Mouse (Mus musculus) forebrain, embryonic 12.5 days (tissue): Measurements from ENCODE around the gene Pax3. TPM values are rescaled to one million over a fixed set of nuclear protein-coding genes. Genes with fewer than 3 reads are reported as not detected.

ENCODE experiments used
- ATAC-seq: fragments of 200-750 bp; cut with Nextera tagmentation; 2 replicates; pipeline ENCODE4 v1.8.0; 2017; ENCODE audit warnings: moderate TSS enrichment; ENCODE audit not compliant: low FRiP score
- H3K27ac ChIP-seq: fragments of 300-500 bp; sonication (generic); 2 replicates; pipeline ENCODE4 v1.5.1; 2016; ENCODE audit warnings: mild to moderate bottlenecking
- H3K27me3 ChIP-seq: fragments of 300-500 bp; sonication (generic); 2 replicates; pipeline ENCODE4 v1.6.1; 2016; ENCODE audit warnings: mild to moderate bottlenecking
- H3K36me3 ChIP-seq: fragments of 300-500 bp; sonication (generic); replicated peaks from 2 replicates; pipeline ENCODE4 v1.6.1; 2016; ENCODE audit warnings: mild to moderate bottlenecking
- H3K4me1 ChIP-seq: fragments of 300-500 bp; sonication (generic); 2 replicates; pipeline ENCODE4 v1.6.1; 2016
- H3K4me2 ChIP-seq: fragments of 300-500 bp; sonication (generic); 2 replicates; pipeline ENCODE4 v1.6.1; 2016; ENCODE audit warnings: mild to moderate bottlenecking, moderate library complexity
- H3K4me3 ChIP-seq: fragments of 300-500 bp; sonication (generic); replicated peaks from 2 replicates; pipeline ENCODE4 v1.5.1; 2016; ENCODE audit warnings: mild to moderate bottlenecking
- H3K9ac ChIP-seq: fragments of 300-500 bp; sonication (generic); 2 replicates; pipeline ENCODE4 v1.6.1; 2016; ENCODE audit warnings: mild to moderate bottlenecking
- H3K9me3 ChIP-seq: fragments of 300-500 bp; sonication (generic); 2 replicates; pipeline ENCODE4 v1.6.1; 2016
- WGBS: fragments of 180-500 bp; shearing (Covaris S2); methylation state at CpG from one replicate; pipeline ENCODE4 v1.1.7; 2016; 5-methylcytosine and 5-hydroxymethylcytosine counted together
- polyA plus RNA-seq: library from polyadenylated mRNA; unstranded; fragments of >200 nt; fragmentation: Nextera tagmentation; extraction: Ambion mirVana; gene quantifications from 2 replicates; pipeline ENCODE4 v1.2.1, GENCODE M21; 2016

Gene Pax3
- polyA plus RNA-seq, 1 experiment from 2014 or later, result 3.6 TPM

- Histone ChIP-seq H3K27ac (no peak overlapping the region), H3K9ac (no peak overlapping the region), H3K4me1 (peaks cover 42% of the 10 kb centered on the region), H3K4me3 (peak overlapping the region; percentile 31), H3K9me3 (no peaks in the 10 kb centered on the region), H3K36me3 (no peaks in the 10 kb centered on the region), H3K4me2 (peak overlapping the region; percentile 45), H3K27me3 (peaks cover 97% of the 10 kb centered on the region)
- ATAC-seq, result no peak
- under 1% methylated on average over 42 of the region's 42 CpGs for WGBS
Observed at GRCm38 (mm10) chr1:78195771-78196712, 892 bp downstream of the Pax3 start.

DNA sequence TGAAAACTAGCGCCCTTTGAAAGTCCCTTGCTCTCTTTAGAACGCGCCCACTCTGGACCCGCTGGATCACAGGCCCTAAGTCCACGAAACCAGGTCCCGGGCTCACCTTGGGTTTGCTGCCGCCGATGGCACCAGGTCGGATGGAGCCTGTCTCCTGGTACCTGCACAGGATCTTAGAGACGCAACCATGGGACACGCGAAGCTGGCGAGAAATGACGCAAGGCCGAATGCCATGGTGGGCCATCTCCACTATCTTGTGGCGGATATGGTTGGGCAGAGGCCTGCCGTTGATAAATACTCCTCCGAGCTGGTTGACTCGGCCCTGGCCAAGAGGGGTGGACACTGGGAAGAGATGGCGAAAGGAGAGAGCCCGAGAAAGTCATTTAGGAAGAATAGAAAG lies 1.8 kb downstream of the Pax3 start:
- Histone ChIP-seq H3K27ac (no peak overlapping the region), H3K9ac (no peak overlapping the region), H3K4me2 (no peak overlapping the region; the same call in 1 of the 2 replicates), H3K27me3 (peaks cover 99% of the 10 kb centered on the region), H3K4me3 (peak overlapping the region; percentile 31), H3K36me3 (no peaks in the 10 kb centered on the region), H3K9me3 (no peaks in the 10 kb centered on the region), H3K4me1 (peaks cover 51% of the 10 kb centered on the region)
- WGBS, result 2% methylated on average over 21 of the region's 21 CpGs
- ATAC-seq, result no peak

DNA sequence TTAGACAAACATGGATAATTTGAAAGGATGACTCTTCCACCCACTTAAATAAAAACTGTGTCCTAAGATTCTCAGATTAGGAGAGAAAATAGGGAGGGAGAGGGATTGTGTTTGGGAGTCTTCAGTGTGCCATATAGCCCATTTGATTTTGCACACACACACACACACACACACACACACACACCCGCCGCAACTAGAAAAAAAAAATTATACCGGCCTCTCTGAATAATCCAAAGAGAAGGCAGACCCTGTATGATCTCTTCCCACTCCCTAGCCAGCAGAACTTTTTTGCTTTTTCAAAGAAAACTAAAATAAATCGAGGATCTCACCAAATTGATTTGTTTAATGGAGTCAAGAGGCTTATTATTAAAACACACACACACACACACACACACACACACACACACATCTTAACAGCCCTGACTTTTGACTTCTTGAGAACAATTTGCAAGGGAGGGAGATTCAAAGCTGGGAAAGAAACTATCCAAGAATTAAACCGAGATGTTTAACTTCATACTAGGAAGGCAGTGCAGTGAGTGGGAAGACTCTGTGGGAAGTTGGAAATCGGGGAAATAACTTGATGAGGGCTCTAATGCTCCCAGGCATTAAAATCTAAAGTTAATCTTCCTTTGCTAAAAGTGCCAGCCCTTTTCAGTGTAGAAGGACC lies 2.4 kb downstream of the Pax3 start:
- WGBS, result 3% methylated on average over 6 of the region's 6 CpGs
- no peak for ATAC-seq
- no peak overlapping the region for H3K27ac ChIP-seq
- peak overlapping the region; percentile 31; the same call in 1 of the 2 replicates for H3K4me3 ChIP-seq
- H3K9ac ChIP-seq, result no peak overlapping the region
- H3K27me3 ChIP-seq, result peaks cover 99% of the 10 kb centered on the region
- no peaks in the 10 kb centered on the region for H3K36me3 ChIP-seq
- H3K9me3 ChIP-seq, result no peaks in the 10 kb centered on the region
- H3K4me1 ChIP-seq, result peaks cover 58% of the 10 kb centered on the region
- no peak overlapping the region for H3K4me2 ChIP-seq

DNA sequence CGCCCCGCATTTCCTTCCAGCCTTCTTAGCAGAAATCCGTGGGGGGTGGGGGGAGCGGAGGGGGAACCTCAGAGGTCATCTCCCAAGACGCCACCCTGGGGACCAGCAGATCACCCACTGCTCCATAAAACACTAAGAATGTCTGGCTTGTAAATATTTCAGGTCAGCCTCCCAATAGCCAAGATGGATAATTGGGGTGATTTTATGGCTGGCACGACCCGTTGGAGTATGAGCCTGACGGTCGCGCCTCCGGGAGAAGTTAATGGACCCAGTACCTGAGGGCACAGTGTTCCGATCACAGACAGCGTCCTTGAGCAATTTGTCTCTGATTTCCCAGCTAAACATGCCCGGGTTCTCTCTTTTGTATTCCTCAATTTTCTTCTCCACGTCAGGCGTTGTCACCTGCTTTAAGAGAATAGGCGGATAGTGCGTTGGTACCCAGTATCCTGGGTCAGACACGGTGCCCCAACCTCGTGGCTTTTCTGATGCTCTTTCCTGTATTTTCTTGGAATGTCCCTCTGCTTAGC lies 3.4 kb downstream of the Pax3 start:
- Histone ChIP-seq H3K27ac (no peak overlapping the region), H3K9me3 (no peaks in the 10 kb centered on the region), H3K4me1 (peaks cover 54% of the 10 kb centered on the region), H3K4me2 (peak overlapping the region; percentile 10), H3K36me3 (no peaks in the 10 kb centered on the region), H3K27me3 (peaks cover 97% of the 10 kb centered on the region), H3K9ac (no peak overlapping the region), H3K4me3 (0 out of 2 replicates have a peak overlapping the region, but pooled peaks have one; percentile 1)
- no peak for ATAC-seq
- WGBS, result under 1% methylated on average over 20 of the region's 20 CpGs

DNA sequence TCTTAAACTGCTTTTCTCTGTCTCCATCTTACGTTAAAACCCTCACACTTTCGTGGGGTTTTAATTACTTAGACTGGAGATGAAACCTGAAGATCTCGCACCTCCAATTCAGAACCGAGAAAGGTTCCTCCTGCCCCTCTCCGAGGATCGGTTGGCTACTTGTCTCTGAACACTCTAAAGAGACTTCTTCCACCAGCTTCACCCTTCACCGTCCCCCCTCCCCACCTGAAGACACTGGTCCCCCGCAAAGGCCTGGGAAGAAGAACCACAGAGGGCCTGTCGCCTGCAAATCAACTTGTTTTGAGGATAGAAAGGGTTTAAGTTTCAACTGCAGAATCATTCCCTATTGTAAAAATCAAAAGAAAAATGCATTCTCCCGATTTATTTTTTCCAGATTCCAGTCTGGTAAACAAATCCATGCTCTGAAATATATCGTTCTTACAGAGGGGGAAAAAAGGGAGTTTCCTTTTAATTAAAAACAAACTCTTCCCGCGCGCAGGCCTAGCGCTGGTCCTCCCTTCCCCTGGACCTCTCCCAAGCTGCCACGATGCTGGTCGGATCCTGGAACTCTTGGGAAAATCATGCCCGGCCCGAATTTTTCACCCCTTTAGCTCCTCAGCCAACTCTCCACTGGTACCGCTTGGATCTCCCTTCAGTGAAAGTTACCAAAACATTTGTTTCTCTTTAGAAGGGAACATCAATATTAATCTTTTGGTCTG lies 4.0 kb downstream of the Pax3 start:
- Histone ChIP-seq H3K36me3 (no peaks in the 10 kb centered on the region), H3K4me2 (peak overlapping the region; percentile 10; the same call in 1 of the 2 replicates), H3K27me3 (peaks cover 97% of the 10 kb centered on the region), H3K27ac (no peak overlapping the region), H3K4me1 (peaks cover 49% of the 10 kb centered on the region), H3K9me3 (no peaks in the 10 kb centered on the region), H3K4me3 (no peak overlapping the region), H3K9ac (no peak overlapping the region)
- WGBS, result 1% methylated on average over 20 of the region's 20 CpGs
- no peak for ATAC-seq

DNA sequence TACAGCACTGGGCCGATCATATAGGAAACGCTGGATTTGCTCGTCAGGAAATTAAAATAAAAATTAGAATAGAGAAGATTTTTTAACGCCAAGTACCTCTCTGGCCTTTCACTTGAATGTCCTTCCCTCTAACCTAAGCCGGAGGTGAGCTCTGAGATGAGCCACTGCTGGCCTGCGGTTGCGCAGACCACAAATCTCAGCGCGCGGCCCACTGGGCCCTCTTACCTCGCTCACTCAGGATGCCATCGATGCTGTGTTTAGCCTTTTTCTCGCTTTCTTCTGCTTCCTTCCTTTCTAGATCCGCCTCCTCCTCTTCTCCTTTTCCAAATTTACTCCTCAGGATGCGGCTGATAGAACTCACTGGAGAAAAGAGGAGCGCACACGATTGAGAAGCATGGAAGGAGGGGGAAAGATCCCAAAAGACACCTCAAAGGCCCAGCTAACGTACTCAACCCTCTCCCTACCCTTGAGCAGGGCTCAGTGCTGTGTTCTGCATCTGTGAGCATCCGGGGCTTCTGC lies 4.7 kb downstream of the Pax3 start:
- Histone ChIP-seq H3K9me3 (no peaks in the 10 kb centered on the region), H3K36me3 (no peaks in the 10 kb centered on the region), H3K4me2 (no peak overlapping the region; the same call in 1 of the 2 replicates), H3K9ac (no peak overlapping the region), H3K4me3 (no peak overlapping the region; the same call in 1 of the 2 replicates), H3K4me1 (peaks cover 47% of the 10 kb centered on the region), H3K27me3 (peaks cover 97% of the 10 kb centered on the region), H3K27ac (no peak overlapping the region)
- WGBS, result 9% methylated on average over 18 of the region's 19 CpGs
- no peak for ATAC-seq

GRCm38 (mm10) chr1:78191761-78192160 lies 5.2 kb downstream of the Pax3 start:
- WGBS, result 33% methylated on average over 1 of the region's 1 CpGs
- H3K4me2 ChIP-seq, result no peak overlapping the region
- ATAC-seq, result no peak

DNA sequence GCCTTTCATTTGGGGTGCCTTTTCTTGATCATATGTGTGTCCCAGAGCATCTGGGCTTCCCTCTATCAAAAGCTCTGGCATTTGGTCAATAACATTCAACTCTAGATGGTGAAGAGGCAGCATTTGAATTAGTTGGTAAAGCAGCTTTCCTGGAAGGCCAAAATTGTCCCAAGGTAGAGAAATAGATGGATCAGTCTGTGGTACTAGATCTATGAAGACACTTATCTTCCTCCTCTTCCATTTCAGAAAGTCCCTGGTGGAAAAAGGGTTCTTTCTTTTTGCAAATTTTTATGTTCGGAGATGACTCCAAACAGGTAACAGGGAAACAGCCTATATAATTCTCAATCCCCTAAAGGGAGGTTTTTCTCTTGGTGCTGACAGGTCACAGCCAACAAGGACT lies 5.6 kb downstream of the Pax3 start:
- 0 out of 2 replicates have a peak overlapping the region, but pooled peaks have one; percentile 3 for H3K27ac ChIP-seq
- H3K4me3 ChIP-seq, result no peak overlapping the region
- no peak overlapping the region for H3K9ac ChIP-seq
- H3K36me3 ChIP-seq, result no peaks in the 10 kb centered on the region
- no peak overlapping the region for H3K4me2 ChIP-seq
- no peak for ATAC-seq
- H3K4me1 ChIP-seq, result peaks cover 39% of the 10 kb centered on the region
- H3K9me3 ChIP-seq, result no peaks in the 10 kb centered on the region
- WGBS, result 52% methylated on average over 1 of the region's 1 CpGs
- peaks cover 95% of the 10 kb centered on the region for H3K27me3 ChIP-seq

More at GRCm38 (mm10) chr1:78191761-78192160, 5.2 kb downstream of the Pax3 start:
- Histone ChIP-seq H3K9ac (no peak overlapping the region), H3K36me3 (no peaks in the 10 kb centered on the region), H3K9me3 (no peaks in the 10 kb centered on the region), H3K27me3 (peaks cover 97% of the 10 kb centered on the region), H3K4me3 (no peak overlapping the region), H3K4me1 (peaks cover 44% of the 10 kb centered on the region), H3K27ac (no peak overlapping the region)

DNA sequence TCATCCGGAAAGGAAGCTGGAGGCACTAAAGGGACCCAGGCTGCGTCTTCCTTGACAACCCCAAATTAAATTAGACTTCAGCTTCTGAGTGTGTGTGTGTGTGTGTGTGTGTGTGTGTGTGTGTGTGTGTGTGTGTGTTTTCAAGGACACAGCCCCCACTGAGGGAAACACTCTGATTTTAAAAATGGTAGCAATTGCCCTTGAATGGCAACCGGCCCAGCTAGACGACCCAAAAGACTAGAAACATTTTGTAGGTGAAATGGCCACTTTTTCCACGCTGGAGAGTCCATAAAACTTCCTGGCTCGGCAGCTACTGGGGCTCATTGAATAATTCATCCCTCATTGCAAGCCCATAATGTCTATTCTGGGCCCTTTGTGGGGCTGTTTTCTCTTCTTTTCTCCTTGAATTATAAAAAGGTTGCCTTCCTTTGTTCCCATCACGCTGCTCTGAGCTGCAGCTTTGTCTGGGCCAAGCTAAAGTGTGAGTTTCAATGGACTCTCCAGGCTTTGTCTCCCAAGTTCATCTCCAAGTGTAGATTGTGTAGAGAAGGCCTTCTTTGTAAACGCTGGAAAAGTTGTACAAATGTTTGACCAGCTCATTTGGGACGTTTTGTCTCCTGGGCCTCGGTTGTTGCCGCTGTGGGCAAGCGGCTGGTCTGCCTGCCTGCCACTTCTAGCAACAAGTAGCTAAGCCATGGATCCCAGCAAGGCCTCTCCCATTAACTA lies 6.4 kb downstream of the Pax3 start:
- WGBS, result 2% methylated on average over 12 of the region's 12 CpGs
- peak overlapping the region; percentile 38; the same call in 1 of the 2 replicates for H3K4me3 ChIP-seq
- peak; percentile 54; the same call in 1 of the 2 replicates for ATAC-seq

DNA sequence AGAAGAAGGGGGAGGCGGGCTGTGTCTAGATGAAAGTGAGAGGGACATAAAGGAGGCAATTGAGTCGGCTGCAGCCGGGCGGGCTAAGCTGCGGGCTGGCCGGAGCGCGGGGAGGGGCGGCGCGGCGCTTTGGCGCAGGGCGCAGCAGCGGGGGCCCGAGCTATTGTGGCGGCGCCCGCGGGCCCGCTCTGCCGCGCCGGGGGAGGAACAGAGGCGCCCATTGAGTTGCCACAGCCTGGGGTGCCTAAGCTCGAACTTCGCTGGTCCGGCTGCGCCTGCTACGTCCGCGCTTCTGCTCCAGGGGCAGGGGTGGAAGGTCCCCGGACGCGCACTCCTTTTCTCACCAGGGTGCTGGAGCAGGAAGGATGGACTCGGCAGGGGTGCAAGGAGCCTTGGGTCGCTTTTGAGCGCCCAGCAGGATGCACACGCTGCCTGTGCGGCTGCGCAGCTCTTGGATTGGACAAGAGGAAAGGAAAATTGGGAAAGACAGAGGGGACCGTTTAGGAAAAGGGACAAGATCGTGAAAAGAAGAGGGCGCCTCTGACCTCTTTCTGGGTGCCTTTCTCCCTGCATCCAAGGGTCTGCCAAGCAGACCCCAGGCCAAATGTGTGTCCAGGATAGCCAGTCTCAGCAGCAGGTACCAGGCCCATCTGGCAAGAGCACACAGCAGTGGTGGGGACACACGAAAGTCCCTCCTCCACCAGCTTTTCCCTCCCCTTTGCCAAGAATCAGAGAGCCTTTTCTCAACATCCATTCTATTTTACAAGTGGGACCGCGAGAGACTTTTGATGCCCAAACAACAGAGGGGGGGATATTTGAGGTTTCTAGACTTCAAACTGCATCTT lies 7.2 kb downstream of the Pax3 start:
- Histone ChIP-seq H3K27me3 (peaks cover 93% of the 10 kb centered on the region), H3K4me1 (peaks cover 38% of the 10 kb centered on the region), H3K9ac (0 out of 2 replicates have a peak overlapping the region, but pooled peaks have one; percentile 17), H3K9me3 (no peaks in the 10 kb centered on the region), H3K4me2 (peak overlapping the region; percentile 68), H3K4me3 (peak overlapping the region; percentile 38), H3K36me3 (no peaks in the 10 kb centered on the region), H3K27ac (0 out of 2 replicates have a peak overlapping the region, but pooled peaks have one; percentile 46)
- 0% methylated on average over 46 of the region's 47 CpGs for WGBS
- ATAC-seq, result peak; percentile 89

More for the DNA sequence above, 6.4 kb downstream of the Pax3 start:
- Histone ChIP-seq H3K27ac (0 out of 2 replicates have a peak overlapping the region, but pooled peaks have one; percentile 3), H3K4me2 (peak overlapping the region; percentile 68; the same call in 1 of the 2 replicates), H3K4me1 (peaks cover 38% of the 10 kb centered on the region), H3K9ac (no peak overlapping the region), H3K9me3 (no peaks in the 10 kb centered on the region), H3K27me3 (peaks cover 93% of the 10 kb centered on the region), H3K36me3 (no peaks in the 10 kb centered on the region)
